Mouse (Mus musculus): ENCODE results near the gene Cdca7l. TPM values are rescaled to one million over a fixed set of nuclear protein-coding genes. Genes with fewer than 3 reads are reported as not detected.
A peak's percentile ranks its signal among the peaks of the same experiment; 100 is the strongest.

The Cdca7l gene
- polyA plus RNA-seq, 1 experiment from 2014 or later = 6.7 TPM

DNA sequence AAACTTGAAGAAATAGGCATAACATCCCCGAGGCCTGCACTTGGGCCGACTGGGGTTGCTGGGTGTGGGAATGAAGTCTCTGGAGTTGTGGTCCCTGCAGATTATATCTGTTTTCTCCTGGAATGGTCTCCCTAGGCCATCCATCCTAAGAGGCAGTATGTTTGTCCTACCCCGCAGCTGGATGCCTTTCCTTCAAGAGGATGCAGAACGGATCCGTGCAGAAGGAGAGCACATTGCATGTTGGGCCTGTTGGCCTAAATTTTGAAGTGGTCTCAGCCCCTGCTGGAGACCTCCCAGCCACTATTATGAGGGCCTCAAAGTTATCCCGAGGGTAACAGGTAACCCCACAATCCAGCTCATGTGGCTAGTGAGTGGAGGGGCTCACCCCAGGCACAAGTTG lies 44.5 kb downstream of the Cdca7l start:
- ATAC-seq (no peak), DNase-seq (ENCODE audit: low spot score) (no peak)
- H3K9ac ChIP-seq (replicated peaks; ENCODE audit: low read depth) = no peak overlapping the region
- no peak overlapping the region for H3K4me3 ChIP-seq (ENCODE audit: low read depth, low read length)
- no peaks in the 10 kb centered on the region for H3K9me3 ChIP-seq (ENCODE audit: low read length)
- no peaks in the 10 kb centered on the region for H3K36me3 ChIP-seq (ENCODE audit: insufficient read depth, low read length)
- no peak overlapping the region for H3K4me2 ChIP-seq (replicated peaks; ENCODE audit: low read depth, low read length)
- WGBS = 92% methylated on average over 6 of the region's 6 CpGs
- H3K27ac ChIP-seq (ENCODE audit: low read length) = no peak overlapping the region
- TF ChIP-seq EP300 (IDR thresholded peaks at IDR 0.05) (no peak), CTCF (IDR thresholded peaks at IDR 0.05) (no peak)
- no peaks in the 10 kb centered on the region for H3K27me3 ChIP-seq (replicated peaks; ENCODE audit: insufficient read depth, low read length)
- H3K4me1 ChIP-seq (ENCODE audit: insufficient read depth, low read depth, low read length) = no peaks in the 10 kb centered on the region

DNA sequence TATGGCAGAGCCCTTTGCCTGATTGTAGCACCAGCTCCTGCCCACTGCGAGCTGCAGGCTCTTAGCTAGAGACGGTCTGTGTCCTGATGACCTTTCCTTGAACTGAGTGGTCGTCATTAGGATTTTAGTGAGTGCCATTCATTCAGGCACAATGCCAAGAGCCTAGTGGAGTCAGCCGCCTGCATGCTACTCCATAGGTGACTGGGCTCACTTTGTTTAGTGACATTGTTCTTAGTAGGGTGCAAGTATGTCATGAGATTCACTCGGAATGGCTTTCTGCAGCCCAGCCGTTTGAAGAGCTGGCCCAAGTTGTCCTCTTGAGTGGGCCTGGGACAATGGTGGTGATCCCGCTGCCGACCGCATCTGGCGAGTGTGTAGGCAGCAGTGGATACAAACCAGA lies 46.4 kb downstream of the Cdca7l start:
- 54% methylated on average over 10 of the region's 10 CpGs for WGBS
- no peak overlapping the region for H3K4me3 ChIP-seq (ENCODE audit: low read depth, low read length)
- H3K27ac ChIP-seq (ENCODE audit: low read length) = no peak overlapping the region
- no peaks in the 10 kb centered on the region for H3K4me1 ChIP-seq (ENCODE audit: insufficient read depth, low read depth, low read length)
- no peaks in the 10 kb centered on the region for H3K9me3 ChIP-seq (ENCODE audit: low read length)
- no peak overlapping the region for H3K9ac ChIP-seq (replicated peaks; ENCODE audit: low read depth)
- no peaks in the 10 kb centered on the region for H3K27me3 ChIP-seq (replicated peaks; ENCODE audit: insufficient read depth, low read length)
- ATAC-seq (no peak), DNase-seq (ENCODE audit: low spot score) (no peak)
- no peak for TF ChIP-seq CTCF (IDR thresholded peaks at IDR 0.05)
- no peak for TF ChIP-seq EP300 (IDR thresholded peaks at IDR 0.05)
- H3K4me2 ChIP-seq (replicated peaks; ENCODE audit: low read depth, low read length) = no peak overlapping the region
- H3K36me3 ChIP-seq (ENCODE audit: insufficient read depth, low read length) = no peaks in the 10 kb centered on the region

DNA sequence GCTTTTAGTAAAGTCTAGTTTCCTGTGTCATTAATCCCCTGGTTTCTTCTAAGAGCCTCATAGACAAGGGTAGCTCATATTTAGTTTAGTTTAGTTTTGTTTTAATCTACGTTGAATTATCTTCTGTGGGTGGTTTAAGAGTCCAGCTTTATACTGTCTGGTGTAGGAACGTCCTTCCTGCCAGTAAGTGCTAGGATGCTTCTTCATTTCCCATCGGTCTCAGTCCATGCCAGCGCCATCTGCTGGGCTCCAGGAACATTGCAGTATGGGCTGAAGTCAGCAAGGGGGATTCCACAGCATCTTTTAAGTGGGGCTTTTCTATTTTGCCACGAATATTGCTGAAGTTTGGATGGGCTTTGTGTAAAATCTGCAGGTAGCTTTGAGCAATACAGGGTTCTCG lies 49.2 kb downstream of the Cdca7l start:
- no peak for ATAC-seq

DNA sequence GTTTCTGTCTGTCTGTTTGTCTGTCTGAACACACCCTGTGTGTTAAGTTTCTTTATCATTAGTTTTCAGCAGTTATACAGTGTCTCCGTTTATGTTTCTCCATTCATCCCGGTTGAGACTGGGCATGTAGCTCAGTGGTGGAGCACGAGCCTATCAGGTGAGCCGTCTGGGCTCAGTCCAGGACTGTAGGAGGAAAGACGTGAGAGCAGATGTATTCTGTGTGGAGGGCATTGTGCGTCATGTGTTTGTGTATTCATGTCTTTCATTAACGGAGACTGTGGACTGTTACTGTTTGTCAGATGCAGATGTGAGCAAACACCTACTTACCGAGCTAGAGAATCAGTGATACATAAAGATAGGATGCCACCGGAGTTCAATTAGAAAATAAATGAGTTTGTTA lies 52.9 kb downstream of the Cdca7l start:
- no peaks in the 10 kb centered on the region for H3K27me3 ChIP-seq (replicated peaks; ENCODE audit: insufficient read depth, low read length)
- TF ChIP-seq CTCF (IDR thresholded peaks at IDR 0.05) = no peak
- TF ChIP-seq EP300 (IDR thresholded peaks at IDR 0.05) = no peak
- H3K4me3 ChIP-seq (ENCODE audit: low read depth, low read length) = no peak overlapping the region
- DNase-seq (ENCODE audit: low spot score) (no peak), ATAC-seq (no peak)
- no peak overlapping the region for H3K9ac ChIP-seq (replicated peaks; ENCODE audit: low read depth)
- H3K9me3 ChIP-seq (ENCODE audit: low read length) = no peaks in the 10 kb centered on the region
- 51% methylated on average over 9 of the region's 9 CpGs for WGBS
- H3K36me3 ChIP-seq (ENCODE audit: insufficient read depth, low read length) = no peaks in the 10 kb centered on the region
- H3K4me2 ChIP-seq (replicated peaks; ENCODE audit: low read depth, low read length) = no peak overlapping the region
- no peak overlapping the region for H3K27ac ChIP-seq (ENCODE audit: low read length)
- no peaks in the 10 kb centered on the region for H3K4me1 ChIP-seq (ENCODE audit: insufficient read depth, low read depth, low read length)

More for the DNA sequence above, 49.2 kb downstream of the Cdca7l start:
- no peaks in the 10 kb centered on the region for H3K4me1 ChIP-seq (ENCODE audit: insufficient read depth, low read depth, low read length)
- peak; percentile 64 for DNase-seq (ENCODE audit: low spot score)
- H3K36me3 ChIP-seq (ENCODE audit: insufficient read depth, low read length) = no peaks in the 10 kb centered on the region
- 17% methylated on average over 6 of the region's 6 CpGs for WGBS
- no peak overlapping the region for H3K4me3 ChIP-seq (ENCODE audit: low read depth, low read length)
- H3K9ac ChIP-seq (replicated peaks; ENCODE audit: low read depth) = no peak overlapping the region
- no peaks in the 10 kb centered on the region for H3K9me3 ChIP-seq (ENCODE audit: low read length)
- H3K4me2 ChIP-seq (replicated peaks; ENCODE audit: low read depth, low read length) = no peak overlapping the region
- TF ChIP-seq CTCF (IDR thresholded peaks at IDR 0.05) (peak; percentile 95), EP300 (IDR thresholded peaks at IDR 0.05) (no peak)
- no peaks in the 10 kb centered on the region for H3K27me3 ChIP-seq (replicated peaks; ENCODE audit: insufficient read depth, low read length)
- no peak overlapping the region for H3K27ac ChIP-seq (ENCODE audit: low read length)

DNA sequence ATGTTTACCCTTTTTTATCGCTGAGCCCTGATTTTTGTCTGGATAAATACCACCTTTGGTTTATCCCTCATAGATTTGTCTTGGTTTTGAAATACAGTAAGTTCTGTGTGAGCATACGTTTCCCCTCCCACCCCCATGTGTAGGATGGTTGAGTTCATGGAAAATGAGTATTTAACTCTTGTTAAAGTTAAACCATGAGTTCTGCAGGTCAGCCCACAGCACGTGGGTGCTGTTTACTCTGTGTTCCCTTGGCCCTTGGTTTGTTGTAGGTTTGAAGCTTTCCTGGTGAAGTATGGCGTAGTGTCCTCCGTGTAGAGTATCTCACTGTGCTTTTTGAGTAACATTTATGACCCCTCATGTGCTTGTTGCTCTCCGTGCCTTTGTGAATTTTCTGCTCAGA lies 53.8 kb downstream of the Cdca7l start:
- Histone ChIP-seq H3K4me2 (replicated peaks; ENCODE audit: low read depth, low read length) (no peak overlapping the region), H3K27me3 (replicated peaks; ENCODE audit: insufficient read depth, low read length) (no peaks in the 10 kb centered on the region), H3K27ac (ENCODE audit: low read length) (no peak overlapping the region), H3K4me3 (ENCODE audit: low read depth, low read length) (no peak overlapping the region), H3K36me3 (ENCODE audit: insufficient read depth, low read length) (no peaks in the 10 kb centered on the region), H3K4me1 (ENCODE audit: insufficient read depth, low read depth, low read length) (no peaks in the 10 kb centered on the region), H3K9me3 (ENCODE audit: low read length) (no peaks in the 10 kb centered on the region), H3K9ac (replicated peaks; ENCODE audit: low read depth) (no peak overlapping the region)
- WGBS = 80% methylated on average over 6 of the region's 6 CpGs
- ATAC-seq = no peak
- TF ChIP-seq EP300 (IDR thresholded peaks at IDR 0.05) = no peak
- no peak for TF ChIP-seq CTCF (IDR thresholded peaks at IDR 0.05)
- DNase-seq (ENCODE audit: low spot score) = no peak

DNA sequence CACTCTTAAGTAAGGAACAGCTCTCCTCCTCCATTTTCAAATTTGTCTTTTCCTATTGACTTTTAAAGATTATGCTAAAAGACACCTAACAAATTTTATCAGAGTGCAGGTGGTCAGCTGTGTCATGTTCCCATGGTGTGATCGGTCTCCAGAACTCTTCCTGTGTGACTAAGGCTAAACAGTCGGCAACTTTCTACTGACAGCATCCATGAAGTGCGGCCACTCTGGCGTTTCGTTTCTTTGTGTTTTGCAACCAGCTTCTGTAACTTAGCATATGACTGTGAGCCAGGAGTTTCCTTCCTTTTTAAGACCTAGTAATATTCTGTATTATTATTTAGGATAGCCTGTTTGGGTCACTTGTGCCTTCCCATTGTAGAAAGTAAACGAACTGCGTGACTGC lies 56.8 kb downstream of the Cdca7l start:
- Histone ChIP-seq H3K9me3 (ENCODE audit: low read length) (no peaks in the 10 kb centered on the region), H3K4me2 (replicated peaks; ENCODE audit: low read depth, low read length) (no peak overlapping the region), H3K27me3 (replicated peaks; ENCODE audit: insufficient read depth, low read length) (no peaks in the 10 kb centered on the region), H3K9ac (replicated peaks; ENCODE audit: low read depth) (no peak overlapping the region), H3K27ac (ENCODE audit: low read length) (no peak overlapping the region), H3K4me3 (ENCODE audit: low read depth, low read length) (no peak overlapping the region), H3K4me1 (ENCODE audit: insufficient read depth, low read depth, low read length) (no peaks in the 10 kb centered on the region), H3K36me3 (ENCODE audit: insufficient read depth, low read length) (no peaks in the 10 kb centered on the region)
- DNase-seq (ENCODE audit: low spot score) (no peak), ATAC-seq (no peak)
- TF ChIP-seq CTCF (IDR thresholded peaks at IDR 0.05) (no peak), EP300 (IDR thresholded peaks at IDR 0.05) (no peak)
- WGBS = 62% methylated on average over 7 of the region's 7 CpGs

DNA sequence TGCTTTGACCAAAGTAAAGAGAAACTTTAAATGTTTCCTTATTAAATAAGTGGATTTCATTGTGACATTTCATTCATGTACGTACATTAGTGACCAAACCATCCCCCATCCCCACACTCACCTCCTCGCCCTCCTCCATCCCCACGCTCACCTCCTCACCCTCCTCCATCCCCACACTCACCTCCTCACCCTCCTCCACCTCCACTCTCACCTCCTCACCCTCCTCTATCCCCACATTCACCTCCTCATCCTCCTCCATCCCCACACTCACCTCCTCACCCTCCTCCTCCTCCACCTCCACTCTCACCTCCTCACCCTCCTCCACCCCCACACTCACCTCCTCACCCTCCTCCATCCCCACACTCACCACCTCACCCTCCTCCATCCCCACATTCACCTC lies 57.2 kb downstream of the Cdca7l start:
- no peak overlapping the region for H3K4me2 ChIP-seq (replicated peaks; ENCODE audit: low read depth, low read length)
- H3K27ac ChIP-seq (ENCODE audit: low read length) = no peak overlapping the region
- H3K27me3 ChIP-seq (replicated peaks; ENCODE audit: insufficient read depth, low read length) = no peaks in the 10 kb centered on the region
- H3K9ac ChIP-seq (replicated peaks; ENCODE audit: low read depth) = no peak overlapping the region
- H3K4me1 ChIP-seq (ENCODE audit: insufficient read depth, low read depth, low read length) = no peaks in the 10 kb centered on the region
- H3K4me3 ChIP-seq (ENCODE audit: low read depth, low read length) = no peak overlapping the region
- 63% methylated on average over 3 of the region's 3 CpGs for WGBS
- no peaks in the 10 kb centered on the region for H3K36me3 ChIP-seq (ENCODE audit: insufficient read depth, low read length)
- no peaks in the 10 kb centered on the region for H3K9me3 ChIP-seq (ENCODE audit: low read length)
- TF ChIP-seq CTCF (IDR thresholded peaks at IDR 0.05) = no peak
- TF ChIP-seq EP300 (IDR thresholded peaks at IDR 0.05) = no peak
- ATAC-seq (no peak), DNase-seq (ENCODE audit: low spot score) (no peak)
